Mouse (Mus musculus): ENCODE measurements at regions not wholly inside any gene's neighbourhood (a gene's known extent, or its start where the extent isn't known, plus 50 kb on each side); places are given as distances from the start of the nearest gene placed in this dataset.
"Not testable (repeated sequence)": the region's sequence is repeated elsewhere in the genome, so short reads cannot be mapped to it uniquely, and the experiment has no call there.

GRCm38 (mm10) chr4:122025866-122026265 is 404.0 kb upstream of the Gm12887 start:
- 90% methylated on average over 1 of the region's 1 CpGs for WGBS
- Histone ChIP-seq H3K4me2 (no peak overlapping the region), H3K36me3 (no peaks in the 10 kb centered on the region), H3K9me3 (peaks cover 66% of the 10 kb centered on the region), H3K4me1 (no peaks in the 10 kb centered on the region), H3K4me3 (no peak overlapping the region), H3K27ac (no peak overlapping the region), H3K9ac (no peak overlapping the region), H3K27me3 (no peaks in the 10 kb centered on the region)
- ATAC-seq (ENCODE audit: insufficient number of reproducible peaks, insufficient read depth, low FRiP score, low TSS enrichment, low read depth): no peak

GRCm38 (mm10) chr4:122022854-122023253 is 401.0 kb upstream of the Gm12887 start:
- Histone ChIP-seq H3K9ac (no peak overlapping the region), H3K27me3 (no peaks in the 10 kb centered on the region), H3K27ac (no peak overlapping the region), H3K4me1 (no peaks in the 10 kb centered on the region), H3K4me2 (no peak overlapping the region), H3K36me3 (no peaks in the 10 kb centered on the region), H3K9me3 (peaks cover 74% of the 10 kb centered on the region), H3K4me3 (no peak overlapping the region)
- peak; percentile 22; the same call in 1 of the 2 replicates for ATAC-seq (ENCODE audit: insufficient number of reproducible peaks, insufficient read depth, low FRiP score, low TSS enrichment, low read depth)
- WGBS: 90% methylated on average over 15 of the region's 15 CpGs

- H3K9ac ChIP-seq, H3K36me3 ChIP-seq, H3K4me1 ChIP-seq, H3K4me3 ChIP-seq, H3K4me2 ChIP-seq, H3K27me3 ChIP-seq, H3K27ac ChIP-seq: not testable (repeated sequence)
- WGBS: 91% methylated on average over 26 of the region's 26 CpGs
- peaks cover 48% of the 10 kb centered on the region for H3K9me3 ChIP-seq
- peak; percentile 63 for ATAC-seq (ENCODE audit: insufficient number of reproducible peaks, insufficient read depth, low FRiP score, low TSS enrichment, low read depth)
These were observed 387.1 kb upstream of the Gm12887 start for GRCm38 (mm10) chr4:122008938-122009459.

GRCm38 (mm10) chr4:122008168-122008839 is 386.4 kb upstream of the Gm12887 start:
- Histone ChIP-seq H3K36me3 (no peaks in the 10 kb centered on the region), H3K27me3 (no peaks in the 10 kb centered on the region), H3K9me3 (peaks cover 50% of the 10 kb centered on the region), H3K9ac (no peak overlapping the region), H3K27ac (no peak overlapping the region), H3K4me2 (no peak overlapping the region), H3K4me3 (no peak overlapping the region), H3K4me1 (no peaks in the 10 kb centered on the region)
- ATAC-seq (ENCODE audit: insufficient number of reproducible peaks, insufficient read depth, low FRiP score, low TSS enrichment, low read depth): peak; percentile 54
- WGBS: 94% methylated on average over 39 of the region's 39 CpGs

GRCm38 (mm10) chr4:121986741-121987140 is 364.8 kb upstream of the Gm12887 start:
- Histone ChIP-seq H3K9ac (no peak overlapping the region), H3K4me2 (no peak overlapping the region), H3K27ac (no peak overlapping the region), H3K27me3 (no peaks in the 10 kb centered on the region), H3K4me3 (no peak overlapping the region), H3K36me3 (no peaks in the 10 kb centered on the region), H3K9me3 (peaks cover 44% of the 10 kb centered on the region), H3K4me1 (no peaks in the 10 kb centered on the region)
- ATAC-seq (ENCODE audit: insufficient number of reproducible peaks, insufficient read depth, low FRiP score, low TSS enrichment, low read depth): 0 out of 2 replicates have a peak, but pooled peaks have one; percentile 32
- WGBS: 78% methylated on average over 2 of the region's 2 CpGs

DNA sequence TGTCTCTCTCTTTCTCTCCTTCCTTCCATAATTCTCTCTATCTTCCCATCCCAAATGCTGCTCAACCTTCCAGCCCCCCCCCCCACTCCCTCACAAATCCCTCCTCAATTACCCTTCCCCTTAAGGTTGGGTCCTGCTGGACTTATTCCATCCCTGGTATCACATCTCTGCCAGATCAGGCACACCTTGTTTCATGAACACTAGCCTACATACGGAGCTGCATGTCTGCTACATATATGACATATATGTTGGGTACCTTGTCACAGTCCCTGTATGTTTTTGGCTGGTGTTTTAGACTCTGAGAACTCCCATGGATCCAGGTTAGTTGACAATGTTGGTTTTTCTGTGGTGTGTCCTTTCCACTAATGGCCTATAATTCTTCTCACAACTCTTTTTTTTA is 363.5 kb upstream of the Gm12887 start:
- Histone ChIP-seq H3K27me3 (no peaks in the 10 kb centered on the region), H3K4me1 (no peaks in the 10 kb centered on the region), H3K4me3 (no peak overlapping the region), H3K9me3 (peaks cover 44% of the 10 kb centered on the region), H3K27ac (no peak overlapping the region), H3K36me3 (no peaks in the 10 kb centered on the region), H3K9ac (no peak overlapping the region), H3K4me2 (no peak overlapping the region)
- no peak for ATAC-seq (ENCODE audit: insufficient number of reproducible peaks, insufficient read depth, low FRiP score, low TSS enrichment, low read depth)
- WGBS: 62% methylated on average over 1 of the region's 1 CpGs

GRCm38 (mm10) chr4:121975831-121976230 is 353.9 kb upstream of the Gm12887 start:
- Histone ChIP-seq H3K4me3 (no peak overlapping the region), H3K36me3 (no peaks in the 10 kb centered on the region), H3K9ac (no peak overlapping the region), H3K27me3 (no peaks in the 10 kb centered on the region), H3K4me2 (no peak overlapping the region), H3K9me3 (peaks cover 16% of the 10 kb centered on the region), H3K4me1 (no peaks in the 10 kb centered on the region), H3K27ac (no peak overlapping the region)
- 87% methylated on average over 3 of the region's 3 CpGs for WGBS
- peak; percentile 26; the same call in 1 of the 2 replicates for ATAC-seq (ENCODE audit: insufficient number of reproducible peaks, insufficient read depth, low FRiP score, low TSS enrichment, low read depth)
